Mouse (Mus musculus) Muller cell, postnatal 12 days (primary cell): ENCODE results near the gene Fxyd3.

Experiments
- DNase-seq: peaks from one replicate; pipeline ENCODE4 v3.0.0-alpha.2; 2015; ENCODE audit errors: inconsistent ontology term

Gene Fxyd3

DNA sequence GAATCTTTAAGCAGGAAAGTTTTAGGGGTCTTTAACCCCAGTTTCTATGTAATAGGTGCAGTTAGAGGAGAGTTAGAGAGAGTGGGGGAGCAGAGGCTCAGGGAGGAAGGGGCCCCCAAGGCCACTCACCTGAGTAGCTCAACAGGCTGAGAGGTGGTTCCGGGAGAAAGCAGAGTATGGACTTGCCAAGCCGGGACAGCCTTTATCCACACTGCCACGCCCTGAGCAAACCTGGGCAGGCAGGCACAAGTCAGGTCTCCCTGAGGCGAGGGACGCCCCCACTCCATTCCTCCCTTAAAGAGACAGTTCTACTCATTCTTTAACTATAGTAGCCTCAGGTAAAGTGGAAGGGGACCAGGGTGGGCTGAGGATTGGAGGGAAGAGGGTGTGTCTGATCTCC is at the start of gene Fxyd3:
Gene Fxyd3 (minus strand): TSS at position 213 of the 400 bp plus-strand sequence.
- no peak for DNase-seq

DNA sequence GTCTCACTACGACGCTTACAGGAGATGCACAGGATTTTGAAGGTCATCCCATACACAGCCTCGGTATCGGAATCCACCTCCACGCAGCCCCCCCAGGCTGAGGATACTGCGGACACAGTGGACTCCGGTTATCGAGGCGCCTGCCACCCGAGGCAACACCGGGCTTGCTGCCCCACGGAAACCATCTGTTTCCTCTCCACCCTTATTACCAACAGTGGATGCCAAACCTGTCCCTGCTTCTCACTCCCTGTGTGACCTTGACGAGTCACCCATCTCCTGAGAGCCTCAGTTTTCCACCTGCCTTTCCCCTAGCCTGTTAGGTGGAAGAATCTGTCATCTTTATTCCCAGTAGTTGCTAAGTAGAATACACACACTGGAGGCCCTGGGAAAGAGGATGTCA is 48.6 kb upstream of the Fxyd3 start:
- no peak for DNase-seq

DNA sequence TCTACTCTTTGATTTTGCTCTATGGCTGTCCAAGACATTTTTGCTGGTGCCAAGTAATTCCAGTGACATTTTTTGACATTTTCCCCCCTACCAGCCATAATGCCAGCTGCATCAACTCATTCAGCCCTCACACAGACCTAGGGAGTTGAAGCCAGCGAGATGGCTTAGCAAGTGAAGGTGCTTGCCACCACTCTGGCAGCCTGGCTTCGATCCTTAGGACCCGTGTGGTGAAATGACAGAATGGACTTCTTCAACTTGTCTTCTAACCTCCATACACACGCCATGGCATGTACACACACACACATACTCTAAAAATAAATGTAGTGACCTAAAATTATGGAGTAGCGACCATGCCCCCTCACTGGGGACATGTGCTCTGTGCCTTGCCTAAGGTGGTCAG is 47.9 kb upstream of the Fxyd3 start:
- no peak for DNase-seq

DNA sequence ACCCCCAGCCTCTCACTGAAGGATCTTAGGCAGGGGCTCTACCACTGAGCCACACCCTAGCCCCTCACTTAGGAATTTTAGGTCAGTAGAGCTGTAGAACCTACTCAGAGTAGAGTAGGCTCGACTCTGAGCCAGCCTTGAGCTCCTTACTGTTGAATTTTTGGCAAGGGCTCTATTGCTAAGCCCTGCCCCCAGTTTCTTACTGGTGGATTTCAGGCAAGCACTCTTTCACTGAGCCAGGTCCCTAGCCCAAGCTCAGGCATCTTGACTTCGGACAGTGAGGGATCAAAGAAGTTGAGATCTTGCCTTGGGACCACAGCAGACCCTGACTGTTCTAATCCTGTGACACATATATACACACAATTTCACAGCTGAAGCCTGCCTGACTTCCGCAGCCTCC is 47.2 kb upstream of the Fxyd3 start:
- DNase-seq = no peak

DNA sequence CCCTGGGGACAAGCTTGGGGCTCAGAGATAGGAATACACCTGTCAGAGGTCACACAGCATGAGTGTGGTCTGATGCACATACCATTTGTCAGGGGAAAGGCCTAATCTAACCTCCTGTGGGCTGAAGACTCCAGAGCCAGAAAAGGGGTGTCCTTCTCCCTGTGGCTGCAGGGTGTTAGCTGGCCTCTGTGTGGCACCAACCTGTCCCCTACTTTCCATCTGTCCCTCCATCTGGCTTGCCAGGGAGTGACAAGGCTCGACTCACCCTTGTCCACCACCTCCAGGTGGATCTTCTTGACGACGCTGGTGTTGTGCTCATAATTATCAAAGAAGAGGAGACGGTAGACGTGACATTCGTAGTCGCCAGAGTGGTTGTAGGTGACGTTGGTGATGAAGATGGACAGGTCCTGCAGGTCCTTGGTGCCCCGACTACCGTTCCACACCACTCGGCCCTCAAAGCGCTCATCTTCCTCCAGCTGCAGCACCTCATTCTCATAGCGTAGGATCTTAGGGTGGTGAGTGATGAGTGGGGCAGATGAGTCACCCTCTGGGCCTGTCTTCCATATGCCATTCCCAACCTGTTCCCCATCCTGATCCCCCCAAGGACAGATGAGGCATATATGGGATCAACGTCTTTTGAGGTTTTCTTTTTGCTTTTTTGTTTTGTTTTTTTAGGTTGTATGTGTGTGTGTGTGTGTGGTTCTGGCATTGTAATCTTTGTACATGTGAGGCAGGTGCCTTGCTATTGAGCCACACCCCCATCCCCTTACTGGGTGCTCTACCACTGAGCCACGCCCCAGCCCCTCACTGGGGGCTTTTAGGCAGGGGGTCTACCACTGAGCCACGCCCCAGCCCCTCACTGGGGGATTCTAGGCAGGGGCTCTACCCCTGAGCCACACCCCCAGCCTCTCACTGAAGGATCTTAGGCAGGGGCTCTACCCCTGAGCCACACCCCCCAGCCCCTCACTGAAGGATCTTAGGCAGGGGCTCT is 46.4 kb upstream of the Fxyd3 start:
- DNase-seq = no peak

DNA sequence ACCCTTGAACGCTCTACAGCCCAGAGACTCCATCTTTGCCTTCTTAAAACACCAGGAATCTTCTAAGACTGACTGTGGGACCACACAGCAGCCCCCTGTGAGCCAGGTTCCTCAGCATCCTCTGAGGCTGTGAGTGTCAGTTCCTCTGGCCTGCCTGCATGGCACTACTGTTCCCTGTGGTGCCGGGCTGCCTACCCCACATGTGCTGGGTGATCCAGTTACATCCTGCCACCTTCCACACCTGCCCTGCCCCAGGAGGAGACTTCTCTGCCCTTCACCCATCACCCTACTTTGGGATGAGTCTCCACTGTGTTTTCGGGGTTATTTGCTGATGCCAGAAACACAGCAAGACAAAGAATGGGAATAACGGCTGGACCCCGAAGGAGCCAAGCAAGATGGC is 43.1 kb upstream of the Fxyd3 start:
- no peak for DNase-seq

DNA sequence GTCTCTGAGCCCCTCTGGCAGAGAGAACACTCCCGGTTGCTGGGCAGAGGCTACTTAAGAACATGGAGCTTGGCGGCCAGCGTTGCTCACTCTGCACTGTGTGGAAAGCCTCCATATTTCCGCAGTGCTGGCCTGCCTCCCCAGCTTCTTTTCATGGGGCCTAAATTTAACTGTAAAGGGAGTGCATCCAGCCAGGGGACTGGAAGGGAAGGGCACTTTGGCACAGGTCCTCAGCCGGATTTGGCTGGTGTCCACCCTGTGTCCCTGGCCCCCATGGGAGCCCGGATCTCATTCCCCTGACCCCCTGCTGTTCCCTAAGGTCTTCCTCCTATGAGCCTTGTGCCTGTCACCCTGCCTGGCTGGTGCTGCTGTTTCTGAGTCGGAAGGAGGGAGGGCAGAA is 42.0 kb upstream of the Fxyd3 start:
- DNase-seq = no peak

DNA sequence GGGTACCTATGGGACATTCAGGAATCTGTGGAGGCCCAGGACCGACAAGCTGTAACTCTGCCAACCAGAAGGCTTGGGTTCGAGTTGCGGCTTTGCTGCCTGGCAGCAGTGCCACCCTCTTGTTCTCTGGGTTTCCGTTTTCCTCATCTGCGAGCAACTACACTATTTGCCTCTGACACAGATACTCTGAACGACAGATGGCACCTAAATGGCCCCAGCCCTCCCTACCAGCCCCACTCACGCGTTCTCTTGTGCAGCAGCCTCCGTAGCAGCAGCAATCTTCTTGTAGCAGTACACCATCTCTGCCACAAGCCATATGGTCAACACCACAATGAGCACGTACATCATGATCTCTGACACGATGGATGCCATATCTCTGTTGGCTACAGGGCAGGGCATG is 41.0 kb upstream of the Fxyd3 start:
- DNase-seq = no peak

DNA sequence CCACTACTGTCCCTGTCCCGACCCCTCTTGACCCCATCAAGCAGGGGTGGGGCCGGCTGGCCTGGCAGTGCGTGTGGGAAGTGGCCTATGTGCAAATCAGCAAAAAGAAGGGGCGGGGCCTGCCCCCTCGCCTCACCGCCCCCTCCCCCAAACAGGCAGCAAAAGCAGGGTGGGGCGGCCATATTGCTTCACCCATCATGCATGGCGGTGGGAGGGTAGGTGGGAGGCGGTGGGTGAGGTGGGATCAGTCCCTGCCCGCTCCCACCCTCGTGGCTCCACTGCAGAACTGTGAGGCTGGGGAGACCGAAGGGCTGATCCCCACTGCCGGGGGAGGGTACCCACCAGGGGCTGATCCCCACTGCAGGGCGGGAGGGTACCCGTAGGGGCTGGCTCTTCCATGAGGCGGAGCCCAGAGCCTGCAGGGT is 40.2 kb upstream of the Fxyd3 start:
- no peak for DNase-seq

DNA sequence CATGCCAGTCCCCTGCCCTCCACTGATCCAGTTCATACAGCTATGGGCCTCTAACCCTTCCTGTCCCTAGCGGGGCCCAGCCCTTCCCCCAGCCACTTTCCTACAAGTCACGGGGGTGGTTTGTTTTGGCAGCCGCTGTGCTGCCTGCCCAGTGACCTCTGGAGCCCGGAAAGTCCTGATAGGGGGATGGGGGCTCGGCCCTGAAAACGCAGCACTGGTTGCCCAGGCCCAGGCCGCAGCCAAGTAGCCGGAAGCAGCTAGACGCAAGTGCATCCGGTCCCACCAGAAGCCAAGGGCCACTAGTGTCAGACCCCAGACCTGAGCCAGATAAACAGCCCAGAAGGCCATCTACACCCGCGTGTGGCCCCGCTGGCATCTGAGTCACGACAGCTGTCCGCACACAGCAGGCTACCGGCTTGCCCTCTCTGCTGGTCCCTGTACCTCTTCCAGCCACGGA is 39.1 kb upstream of the Fxyd3 start:
- DNase-seq = peak; percentile 51

DNA sequence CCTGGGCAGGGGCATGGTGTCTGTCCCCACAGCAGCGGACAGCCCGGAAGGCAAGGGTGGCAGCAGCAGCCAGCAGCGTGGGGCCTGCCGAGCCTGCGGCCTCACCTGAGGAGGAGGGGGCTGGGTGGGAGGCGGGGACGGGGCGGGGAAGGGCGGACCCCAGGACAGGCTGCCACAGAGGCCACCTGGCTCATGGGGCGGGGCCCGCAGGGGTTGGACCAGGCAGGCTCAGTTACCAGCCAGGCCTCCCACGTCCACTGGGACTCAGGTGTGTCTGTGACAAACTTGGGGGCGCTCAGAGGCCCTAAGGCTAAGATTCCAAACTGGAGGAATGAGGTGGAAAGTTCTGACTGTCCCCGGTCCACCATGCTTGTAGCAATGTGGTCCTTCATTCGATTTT is 38.7 kb upstream of the Fxyd3 start, which contains the start of gene Hpn:
Gene Hpn (minus strand): TSS at position 109 of the 400 bp plus-strand sequence.
- no peak for DNase-seq

DNA sequence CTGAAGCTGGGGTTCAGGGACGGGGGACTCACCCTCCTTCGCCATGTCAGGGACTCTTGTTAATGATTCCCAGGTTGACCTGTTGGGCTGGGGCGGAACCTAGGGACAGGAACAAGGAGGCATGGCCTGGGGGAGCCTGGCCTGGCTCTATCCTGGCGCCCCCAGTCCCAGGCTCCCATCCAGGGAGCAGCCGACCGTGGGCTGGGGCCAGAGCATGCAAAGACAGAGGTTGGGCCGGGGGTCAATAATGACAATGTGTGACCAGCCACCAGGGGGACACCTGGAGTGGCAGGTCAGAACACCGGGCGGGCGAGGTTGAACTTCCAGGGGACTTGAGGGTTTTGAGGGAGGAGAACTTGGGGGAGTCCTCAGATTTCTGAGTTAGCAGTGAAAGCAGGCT is 38.1 kb upstream of the Fxyd3 start:
- no peak for DNase-seq

DNA sequence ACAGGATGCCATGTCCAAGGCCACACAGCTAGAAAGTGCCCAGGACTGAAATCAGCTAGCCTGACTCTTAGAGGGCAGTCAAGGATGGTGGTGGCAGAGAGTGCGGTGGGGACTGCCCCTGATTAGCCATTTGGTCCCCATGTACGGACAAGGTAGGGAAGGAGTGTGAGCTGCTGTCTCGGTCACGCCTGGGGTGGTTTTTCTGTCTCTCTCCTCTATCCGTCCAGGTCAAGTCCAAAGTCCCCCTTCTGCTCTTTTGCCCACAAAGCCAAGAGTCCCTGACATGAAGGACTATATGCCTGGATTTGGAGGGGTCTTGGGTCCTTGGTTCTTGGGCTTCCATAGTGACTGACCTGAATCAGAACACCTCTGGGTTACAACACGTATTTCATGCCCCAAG is 37.3 kb upstream of the Fxyd3 start:
- DNase-seq = no peak

DNA sequence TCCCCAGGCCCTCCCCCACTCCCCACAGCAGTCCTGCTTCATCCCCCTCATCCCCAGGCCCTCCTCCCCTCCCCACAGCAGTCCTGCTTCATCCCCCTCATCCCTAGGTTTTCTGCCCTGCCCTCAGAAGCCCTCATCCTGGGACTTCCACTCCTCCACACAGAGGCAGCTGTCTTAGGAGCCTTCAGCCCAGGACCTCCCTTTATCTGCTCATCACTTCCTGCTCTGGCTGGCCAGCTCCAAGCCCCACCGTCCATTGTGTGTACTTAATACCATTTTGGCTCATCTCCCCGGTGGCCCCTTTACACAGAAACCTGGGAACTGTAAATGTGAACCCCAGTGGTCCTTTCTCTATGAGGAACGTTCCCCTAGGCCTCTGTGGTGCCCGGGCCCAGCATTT is 35.5 kb upstream of the Fxyd3 start:
- no peak for DNase-seq

DNA sequence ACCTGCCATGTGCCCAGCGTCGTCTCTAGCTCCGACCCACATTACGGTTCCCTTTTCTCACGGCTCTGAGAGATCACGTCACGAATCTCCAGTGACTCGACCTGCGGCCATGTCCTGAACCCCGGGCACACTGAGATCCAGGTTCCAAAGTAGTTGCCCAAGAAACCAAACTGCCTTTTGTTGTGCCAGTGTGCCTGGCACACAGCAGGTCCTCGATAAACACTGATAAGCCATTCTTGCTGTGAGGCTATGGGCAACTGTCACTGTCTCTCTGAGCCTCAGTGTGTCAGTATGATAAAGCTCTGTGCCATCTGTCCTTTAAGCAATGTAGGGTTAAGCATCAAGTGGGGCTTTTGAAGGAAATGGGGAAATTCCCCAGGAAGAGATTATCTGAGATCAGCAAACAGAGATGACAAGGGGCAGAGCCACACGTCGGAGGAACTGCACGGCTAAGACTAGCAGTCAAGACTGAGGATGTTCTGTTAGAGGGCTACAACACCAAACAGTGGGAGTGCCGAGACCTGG is 34.4 kb upstream of the Fxyd3 start:
- no peak for DNase-seq

DNA sequence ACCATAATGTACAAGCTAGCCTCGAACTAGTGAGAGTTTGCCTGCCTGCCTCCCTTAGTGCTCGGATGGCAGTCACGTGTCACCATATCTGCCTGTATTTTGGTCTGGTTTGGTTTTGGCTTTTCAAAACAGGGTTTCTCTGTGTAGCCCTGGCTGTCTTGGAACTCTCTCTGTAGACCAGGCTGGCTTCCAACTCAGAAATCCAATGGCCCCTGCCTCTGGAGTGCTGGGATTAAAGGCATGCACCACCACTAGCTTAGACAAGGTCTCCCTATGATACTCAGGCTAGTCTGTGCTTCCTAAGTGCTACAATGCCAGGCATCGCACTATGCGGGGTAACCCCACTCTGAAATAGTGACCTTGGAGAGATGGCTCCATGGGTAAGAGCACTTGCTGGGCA is 33.3 kb upstream of the Fxyd3 start:
- no peak for DNase-seq

DNA sequence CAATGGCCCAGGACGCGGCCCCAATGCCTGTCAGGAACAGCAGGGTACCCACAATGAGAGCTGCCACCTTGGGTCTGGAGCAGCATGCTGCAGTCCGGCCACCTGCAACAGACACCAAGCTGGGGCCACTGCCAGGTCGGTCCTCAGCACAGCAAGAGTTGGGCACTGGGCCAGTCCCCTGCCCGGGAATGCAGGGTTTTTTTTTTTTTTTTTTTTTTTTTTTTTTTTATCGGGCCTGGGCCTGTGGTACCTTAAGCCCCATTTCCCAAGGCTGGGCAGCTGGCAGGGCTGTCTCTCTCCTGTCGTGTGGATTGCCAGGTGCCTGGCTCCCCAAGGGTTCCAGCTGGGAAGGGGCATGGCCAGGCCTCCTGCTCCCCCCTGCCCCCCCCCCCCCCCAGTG is 32.6 kb upstream of the Fxyd3 start:
- peak; percentile 71 for DNase-seq

DNA sequence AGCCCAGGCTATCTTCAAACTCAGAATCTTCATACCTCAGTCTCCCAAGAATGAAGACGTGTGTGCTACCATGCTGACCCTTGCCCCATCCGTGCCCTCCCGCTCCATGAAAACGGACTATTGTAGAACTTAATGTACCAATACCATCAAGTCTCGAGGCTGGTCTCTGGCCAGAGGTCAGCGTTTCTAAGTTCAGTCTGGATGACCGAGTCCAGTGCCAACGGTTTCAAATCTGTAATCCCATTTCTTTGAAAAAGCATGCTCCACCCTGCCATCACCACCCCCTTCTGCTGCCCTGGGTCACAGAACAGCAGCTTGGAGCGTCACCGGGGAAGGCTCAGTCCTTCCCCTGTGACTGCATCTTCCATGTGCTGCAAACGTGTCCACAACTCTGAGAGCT is 31.3 kb upstream of the Fxyd3 start:
- DNase-seq = no peak

DNA sequence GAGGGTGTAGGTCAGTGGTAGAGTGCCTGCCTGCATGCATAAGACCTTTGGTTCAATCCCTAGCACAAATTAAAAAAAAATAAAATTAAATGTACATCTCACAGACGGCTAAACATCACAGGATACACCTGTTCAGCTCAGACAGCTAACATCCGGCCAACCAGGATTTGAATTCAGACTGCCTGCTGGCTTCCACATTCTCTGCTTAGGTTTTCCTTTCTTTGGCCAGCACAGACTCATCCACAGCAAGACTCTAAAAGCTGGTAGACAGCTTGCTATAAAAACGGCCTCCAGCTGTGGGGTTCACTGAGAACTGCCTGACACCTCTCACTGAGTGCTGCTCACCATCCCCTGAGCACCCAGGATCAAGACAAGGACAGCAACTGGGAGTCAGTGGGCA is 29.7 kb upstream of the Fxyd3 start:
- no peak for DNase-seq

DNA sequence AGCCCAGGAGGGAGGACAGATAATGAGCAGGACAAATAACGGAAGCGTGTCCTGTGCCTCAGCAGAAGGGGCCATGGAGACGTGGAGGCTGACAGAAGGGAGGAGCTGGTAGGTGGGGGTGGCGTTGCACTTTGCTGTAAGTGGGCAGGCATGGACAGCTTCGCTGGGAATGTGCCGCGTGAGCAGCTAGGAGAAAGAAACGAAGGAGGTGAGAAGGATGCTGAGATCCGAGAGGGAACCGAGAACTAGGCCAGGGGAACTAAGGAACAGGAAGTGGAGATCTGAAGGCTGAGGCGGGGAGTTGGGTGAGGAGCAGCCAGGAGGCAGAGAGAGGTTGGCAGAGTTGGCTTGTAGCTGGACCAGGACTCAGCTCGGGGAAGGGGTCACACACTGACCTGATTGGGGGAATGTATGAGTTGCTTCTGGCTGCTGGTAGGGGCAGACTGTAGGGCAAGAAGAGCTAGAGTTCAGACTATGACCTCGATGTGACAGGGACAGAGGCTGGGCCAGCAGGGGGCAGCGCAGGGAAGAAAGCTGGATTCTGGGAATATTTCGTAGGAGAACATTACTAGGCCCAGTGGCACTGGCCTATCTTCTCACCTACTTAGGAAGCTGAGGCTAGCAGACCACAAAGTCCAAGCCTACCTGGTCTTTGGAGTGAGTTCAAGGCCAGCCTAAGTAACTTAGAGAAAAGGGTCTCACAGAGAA is 28.7 kb upstream of the Fxyd3 start:
- peak; percentile 38 for DNase-seq

DNA sequence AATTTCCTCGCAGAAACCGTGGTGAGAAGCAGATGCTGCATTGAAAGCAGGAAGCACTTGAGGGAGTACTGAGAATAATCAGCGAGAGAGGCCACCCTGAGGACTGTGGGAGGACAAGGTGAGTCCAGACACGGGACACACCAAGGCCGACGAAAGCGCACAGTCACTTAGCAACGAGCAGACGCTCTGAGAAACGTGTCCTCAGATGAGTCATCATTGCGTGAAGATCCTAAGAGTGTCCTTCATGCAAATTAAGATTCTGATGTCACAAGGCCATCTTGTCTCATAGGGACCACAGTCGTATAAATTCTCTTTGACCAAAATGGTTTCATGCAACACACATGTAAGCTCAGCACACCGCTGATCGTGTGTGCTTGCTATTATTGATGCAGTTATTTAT is 24.3 kb upstream of the Fxyd3 start:
- DNase-seq = no peak

DNA sequence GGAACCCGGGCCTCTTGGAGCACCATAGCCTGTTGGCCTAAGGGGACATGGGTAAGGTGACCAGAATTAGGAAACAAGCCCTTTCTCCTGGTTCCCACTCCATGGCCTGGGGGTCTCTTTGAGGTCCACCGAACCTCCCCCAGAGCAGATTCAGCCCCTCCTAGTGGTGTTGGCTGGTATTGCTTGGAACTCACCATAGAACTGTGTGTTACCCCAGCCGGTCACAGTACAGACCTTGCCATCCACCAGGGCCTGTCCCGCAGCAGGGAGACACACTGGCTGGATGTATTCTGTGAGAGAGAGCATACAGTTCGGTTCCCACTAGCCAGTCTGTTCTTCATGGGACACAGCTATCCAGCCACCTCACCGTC is 23.1 kb upstream of the Fxyd3 start:
- no peak for DNase-seq
